Mouse (Mus musculus) embryonic facial prominence, embryonic 12.5 days (tissue): ENCODE measurements at regions not wholly inside any gene's neighbourhood (a gene's known extent, or its start where the extent isn't known, plus 50 kb on each side); places are given as distances from the start of the nearest gene placed in this dataset.

Experiments used
- ATAC-seq: fragments of 200-750 bp; cut with Nextera tagmentation; 2 replicates; pipeline ENCODE4 v1.8.0; 2017; ENCODE audit not compliant: insufficient number of reproducible peaks, insufficient read depth, low FRiP score, low TSS enrichment
- H3K27ac ChIP-seq: fragments of 300-500 bp; sonication (generic); 2 replicates; pipeline ENCODE4 v1.5.1; 2016; ENCODE audit warnings: mild to moderate bottlenecking
- H3K27me3 ChIP-seq: fragments of 300-500 bp; sonication (generic); 2 replicates; pipeline ENCODE4 v1.6.1; 2016; ENCODE audit warnings: mild to moderate bottlenecking, moderate library complexity
- H3K36me3 ChIP-seq: fragments of 300-500 bp; sonication (generic); 2 replicates; pipeline ENCODE4 v1.6.1; 2016; ENCODE audit warnings: mild to moderate bottlenecking
- H3K4me1 ChIP-seq: fragments of 300-500 bp; sonication (generic); 2 replicates; pipeline ENCODE4 v1.6.1; 2016
- H3K4me2 ChIP-seq: fragments of 300-500 bp; sonication (generic); replicated peaks from 2 replicates; pipeline ENCODE4 v1.6.1; 2016; ENCODE audit warnings: mild to moderate bottlenecking, moderate library complexity
- H3K4me3 ChIP-seq: fragments of 300-500 bp; sonication (generic); 2 replicates; pipeline ENCODE4 v1.5.1; 2016; ENCODE audit warnings: mild to moderate bottlenecking
- H3K9ac ChIP-seq: fragments of 300-500 bp; sonication (generic); 2 replicates; pipeline ENCODE4 v1.6.1; 2016; ENCODE audit warnings: mild to moderate bottlenecking, moderate library complexity
- H3K9me3 ChIP-seq: fragments of 300-500 bp; sonication (generic); 2 replicates; pipeline ENCODE4 v1.6.1; 2016; ENCODE audit warnings: mild to moderate bottlenecking, moderate library complexity
- WGBS: fragments of 180-500 bp; shearing (Covaris S2); methylation state at CpG from one replicate; pipeline ENCODE4 v1.1.7; 2016; 5-methylcytosine and 5-hydroxymethylcytosine counted together

GRCm38 (mm10) chr3:121600841-121601240 lies 68.6 kb upstream of the Slc44a3 start:
- ATAC-seq: no peak
- WGBS: 73% methylated on average over 10 of the region's 10 CpGs
- no peaks in the 10 kb centered on the region for H3K27me3 ChIP-seq
- no peak overlapping the region for H3K27ac ChIP-seq
- no peak overlapping the region for H3K4me3 ChIP-seq
- no peaks in the 10 kb centered on the region for H3K4me1 ChIP-seq
- H3K36me3 ChIP-seq: no peaks in the 10 kb centered on the region
- H3K9ac ChIP-seq: no peak overlapping the region
- no peaks in the 10 kb centered on the region for H3K9me3 ChIP-seq
- no peak overlapping the region for H3K4me2 ChIP-seq

- no peaks in the 10 kb centered on the region for H3K27me3 ChIP-seq
- H3K4me2 ChIP-seq: no peak overlapping the region
- WGBS: 94% methylated on average over 4 of the region's 4 CpGs
- H3K4me1 ChIP-seq: no peaks in the 10 kb centered on the region
- no peaks in the 10 kb centered on the region for H3K9me3 ChIP-seq
- H3K27ac ChIP-seq: no peak overlapping the region
- no peak overlapping the region for H3K9ac ChIP-seq
- no peaks in the 10 kb centered on the region for H3K36me3 ChIP-seq
- no peak for ATAC-seq
- no peak overlapping the region for H3K4me3 ChIP-seq
Observed at GRCm38 (mm10) chr3:121600388-121600787, 68.2 kb upstream of the Slc44a3 start.

DNA sequence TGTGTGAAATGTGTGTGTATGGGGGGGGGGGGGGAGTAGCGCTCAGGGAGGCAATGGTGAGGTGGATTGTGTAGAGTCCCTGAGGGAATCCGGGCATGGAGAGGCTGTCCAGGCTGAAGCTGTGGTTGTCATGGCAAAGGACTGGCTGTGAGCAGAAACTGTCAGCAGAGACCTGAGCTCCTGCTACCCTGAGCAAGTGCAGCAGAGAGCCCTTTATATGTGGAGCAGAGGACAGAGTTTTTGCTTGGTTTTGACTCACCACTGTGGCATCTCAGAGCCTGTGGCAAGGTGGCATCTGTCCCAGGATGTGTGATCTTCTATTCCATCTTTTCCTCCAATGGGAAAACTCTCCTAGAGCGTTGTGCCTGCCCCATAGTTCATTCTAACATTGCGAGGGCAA lies 65.8 kb upstream of the Slc44a3 start:
- WGBS: 76% methylated on average over 4 of the region's 4 CpGs

DNA sequence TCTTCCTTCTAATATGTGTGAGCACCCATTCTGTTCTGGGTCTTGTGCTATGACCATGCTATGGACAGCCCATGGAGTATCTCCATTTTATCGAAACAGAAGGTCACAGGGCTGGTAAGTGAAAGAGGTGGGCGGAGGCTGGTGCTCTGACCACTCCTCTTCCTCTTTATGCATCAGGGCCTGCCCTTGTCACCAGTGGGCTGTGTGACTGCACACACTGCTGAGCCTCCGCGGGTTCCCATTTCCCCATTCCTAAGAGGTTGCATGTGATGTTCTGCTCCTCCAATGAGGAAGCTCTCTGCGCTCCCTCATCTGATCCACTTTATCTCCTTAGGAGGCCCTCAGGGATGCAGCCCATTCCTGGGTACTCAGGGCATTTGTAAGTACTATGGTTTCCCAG lies 65.0 kb upstream of the Slc44a3 start:
- Histone ChIP-seq H3K4me2 (no peak overlapping the region), H3K9me3 (no peaks in the 10 kb centered on the region), H3K4me3 (no peak overlapping the region), H3K27ac (no peak overlapping the region), H3K9ac (no peak overlapping the region), H3K27me3 (no peaks in the 10 kb centered on the region), H3K36me3 (no peaks in the 10 kb centered on the region), H3K4me1 (no peaks in the 10 kb centered on the region)
- ATAC-seq: no peak
- WGBS: 88% methylated on average over 5 of the region's 5 CpGs

More for the DNA sequence above, 65.8 kb upstream of the Slc44a3 start:
- Histone ChIP-seq H3K27ac (no peak overlapping the region), H3K4me2 (no peak overlapping the region), H3K9ac (no peak overlapping the region), H3K27me3 (no peaks in the 10 kb centered on the region), H3K4me3 (no peak overlapping the region), H3K9me3 (no peaks in the 10 kb centered on the region), H3K4me1 (no peaks in the 10 kb centered on the region), H3K36me3 (no peaks in the 10 kb centered on the region)
- ATAC-seq: no peak

- Histone ChIP-seq H3K4me2 (no peak overlapping the region), H3K9ac (no peak overlapping the region), H3K27ac (no peak overlapping the region), H3K9me3 (no peaks in the 10 kb centered on the region), H3K4me1 (no peaks in the 10 kb centered on the region), H3K36me3 (no peaks in the 10 kb centered on the region), H3K4me3 (no peak overlapping the region), H3K27me3 (no peaks in the 10 kb centered on the region)
- WGBS: 67% methylated on average over 4 of the region's 4 CpGs
- no peak for ATAC-seq
Observed at GRCm38 (mm10) chr3:121594580-121594979, 62.4 kb upstream of the Slc44a3 start.

DNA sequence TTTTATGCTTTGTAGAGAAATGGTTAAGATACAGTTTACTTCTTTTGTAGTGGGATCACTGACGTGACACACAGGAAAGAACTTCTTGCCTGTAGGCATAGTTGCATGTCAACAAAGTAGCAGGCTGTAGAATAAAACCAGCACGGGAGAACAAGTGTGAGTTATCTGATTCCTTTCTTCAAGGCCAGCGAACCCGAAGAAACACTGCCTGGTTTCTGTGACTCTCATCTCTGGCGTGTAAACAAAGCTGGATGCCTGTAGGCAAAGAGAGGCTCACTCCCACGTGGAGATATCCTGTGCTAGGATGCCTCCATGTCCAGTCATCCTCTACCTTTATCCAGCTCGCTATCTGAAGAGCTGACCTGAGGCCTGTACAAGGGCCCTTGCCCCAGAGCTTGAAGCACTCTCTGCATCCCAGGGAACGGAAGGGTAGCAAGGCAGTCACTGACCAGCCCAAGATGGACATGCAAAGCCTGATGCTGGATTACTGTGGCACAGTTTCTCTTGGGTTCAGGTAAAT lies 61.5 kb upstream of the Slc44a3 start:
- Histone ChIP-seq H3K9me3 (no peaks in the 10 kb centered on the region), H3K4me1 (peaks cover 7% of the 10 kb centered on the region), H3K27me3 (no peaks in the 10 kb centered on the region), H3K27ac (no peak overlapping the region), H3K4me3 (no peak overlapping the region), H3K9ac (no peak overlapping the region), H3K36me3 (no peaks in the 10 kb centered on the region), H3K4me2 (no peak overlapping the region)
- ATAC-seq: no peak
- WGBS: 52% methylated on average over 8 of the region's 8 CpGs

- no peak for ATAC-seq
- Histone ChIP-seq H3K27me3 (no peaks in the 10 kb centered on the region), H3K4me2 (no peak overlapping the region), H3K27ac (no peak overlapping the region), H3K4me1 (peaks cover 10% of the 10 kb centered on the region), H3K36me3 (no peaks in the 10 kb centered on the region), H3K4me3 (no peak overlapping the region), H3K9me3 (no peaks in the 10 kb centered on the region), H3K9ac (no peak overlapping the region)
- WGBS: 85% methylated on average over 4 of the region's 4 CpGs
Observed at GRCm38 (mm10) chr3:121593143-121593542, 60.9 kb upstream of the Slc44a3 start.

DNA sequence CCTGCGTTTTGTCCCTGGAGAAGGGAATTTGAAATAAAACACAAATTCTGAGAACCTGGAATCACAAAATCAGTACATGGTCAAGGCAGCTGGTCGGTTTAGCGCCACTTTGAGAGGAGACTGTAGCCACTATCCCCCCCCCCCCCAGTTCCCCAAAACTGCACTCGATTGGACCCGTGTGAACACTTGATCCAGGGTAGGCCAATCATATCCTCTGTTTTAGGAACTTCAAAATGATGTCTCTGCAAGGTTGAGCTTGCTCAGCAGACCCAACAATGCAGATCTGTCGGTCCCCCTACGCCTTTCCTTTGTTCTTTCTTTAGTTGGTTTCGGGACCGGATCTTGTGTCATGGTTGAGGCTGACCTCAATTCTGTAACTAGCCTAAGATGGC lies 57.3 kb upstream of the Slc44a3 start:
- Histone ChIP-seq H3K9ac (no peak overlapping the region), H3K27me3 (no peaks in the 10 kb centered on the region), H3K36me3 (no peaks in the 10 kb centered on the region), H3K4me3 (no peak overlapping the region), H3K27ac (peak overlapping the region; percentile 80), H3K4me2 (no peak overlapping the region), H3K9me3 (no peaks in the 10 kb centered on the region), H3K4me1 (peaks cover 26% of the 10 kb centered on the region)
- 0 out of 2 replicates have a peak, but pooled peaks have one; percentile 23 for ATAC-seq
- WGBS: 74% methylated on average over 9 of the region's 9 CpGs

DNA sequence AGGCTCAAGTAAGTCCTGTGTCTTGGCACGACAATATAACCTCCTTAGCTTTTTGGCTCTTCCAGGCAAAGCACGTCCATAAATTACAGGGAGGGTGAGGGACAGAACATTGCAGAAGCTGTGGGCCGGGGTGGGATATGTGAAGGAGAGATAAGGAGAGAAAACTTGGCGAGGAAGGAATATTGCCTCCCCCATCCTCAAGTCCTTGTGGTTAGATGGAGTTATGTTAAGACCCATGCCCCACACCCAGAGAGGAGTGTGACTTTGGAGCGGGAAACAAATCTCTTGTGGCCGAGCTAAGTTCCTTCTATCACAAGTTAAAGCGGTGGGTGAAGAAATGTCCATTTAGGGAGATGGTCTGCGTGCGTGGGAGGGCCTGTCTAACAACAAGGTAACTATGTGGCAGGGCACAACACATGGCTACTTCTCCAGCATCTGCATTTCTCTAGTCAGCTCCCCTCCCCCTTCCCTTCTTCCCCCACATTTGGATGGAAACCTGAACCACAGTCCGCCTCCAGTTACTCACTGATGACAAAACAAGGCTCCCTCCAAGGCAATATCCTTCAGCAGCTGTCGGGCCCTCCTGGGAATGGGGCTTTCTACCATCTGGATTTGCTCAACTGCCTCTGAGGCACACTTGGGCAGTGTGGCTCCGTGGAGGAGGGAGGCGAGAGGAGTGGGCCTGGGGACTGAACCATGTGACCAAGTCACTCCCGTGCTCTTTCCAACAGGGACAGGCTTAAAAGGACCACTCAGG lies 56.7 kb upstream of the Slc44a3 start:
- Histone ChIP-seq H3K4me1 (peaks cover 31% of the 10 kb centered on the region), H3K4me3 (no peak overlapping the region), H3K4me2 (peak overlapping the region; percentile 18; the same call in 1 of the 2 replicates), H3K27me3 (no peaks in the 10 kb centered on the region), H3K36me3 (no peaks in the 10 kb centered on the region), H3K9me3 (no peaks in the 10 kb centered on the region), H3K27ac (peak overlapping the region; percentile 80), H3K9ac (no peak overlapping the region)
- 29% methylated on average over 14 of the region's 14 CpGs for WGBS
- ATAC-seq: peak; percentile 88

GRCm38 (mm10) chr3:121585306-121585705 lies 53.1 kb upstream of the Slc44a3 start:
- Histone ChIP-seq H3K27me3 (no peaks in the 10 kb centered on the region), H3K4me3 (no peak overlapping the region), H3K9me3 (no peaks in the 10 kb centered on the region), H3K27ac (no peak overlapping the region), H3K4me2 (no peak overlapping the region), H3K36me3 (no peaks in the 10 kb centered on the region), H3K4me1 (peaks cover 34% of the 10 kb centered on the region), H3K9ac (no peak overlapping the region)
- 83% methylated on average over 5 of the region's 5 CpGs for WGBS
- no peak for ATAC-seq

GRCm38 (mm10) chr3:121584736-121585151 lies 52.5 kb upstream of the Slc44a3 start:
- Histone ChIP-seq H3K36me3 (no peaks in the 10 kb centered on the region), H3K9me3 (no peaks in the 10 kb centered on the region), H3K4me2 (no peak overlapping the region), H3K4me1 (peaks cover 34% of the 10 kb centered on the region), H3K27me3 (no peaks in the 10 kb centered on the region), H3K4me3 (no peak overlapping the region), H3K27ac (peak overlapping the region; percentile 51; the same call in 1 of the 2 replicates), H3K9ac (no peak overlapping the region)
- 67% methylated on average over 5 of the region's 5 CpGs for WGBS
- ATAC-seq: no peak

- no peak overlapping the region for H3K4me2 ChIP-seq
- H3K27ac ChIP-seq: peak overlapping the region; percentile 61; the same call in 1 of the 2 replicates
- H3K27me3 ChIP-seq: no peaks in the 10 kb centered on the region
- H3K9me3 ChIP-seq: no peaks in the 10 kb centered on the region
- no peak overlapping the region for H3K9ac ChIP-seq
- H3K36me3 ChIP-seq: no peaks in the 10 kb centered on the region
- no peak for ATAC-seq
- H3K4me1 ChIP-seq: peaks cover 34% of the 10 kb centered on the region
- no peak overlapping the region for H3K4me3 ChIP-seq
Observed at GRCm38 (mm10) chr3:121584317-121584716, 52.1 kb upstream of the Slc44a3 start.
